Mouse (Mus musculus) layer of hippocampus, adult 8-10 months (tissue): ENCODE results near the gene Tsr1. TPM values are rescaled to one million over a fixed set of nuclear protein-coding genes. Genes with fewer than 3 reads are reported as not detected.

Experiments
- microRNA-seq, 2 experiments: library from miRNA; unstranded; fragments of <30 nt; microRNA quantifications; one replicate each; pipeline ENCODE4 v1.2.0; 2022
- total RNA-seq, 4 experiments: library from RNA; stranded (reverse); gene quantifications; 2 replicates each; pipeline ENCODE4 v1.2.4; 2022

Gene Tsr1
- total RNA-seq, 4 experiments from 2014 or later, result 33.1 to 38.4 (median 34.7) TPM

Small RNA genes lying within 50 kb of the gene (microRNA-seq; reads per million reads assigned to microRNA genes)
- 1.6 to 1.8 reads per million in 2 experiments for gene Mir6926

Other genes starting within 250 kb of the Tsr1 start
- 10 to 100 TPM; 71.1 to 78.3 (median 73.6) TPM for gene Cluh, start 248.6 kb upstream of the Tsr1 start, total RNA-seq
- gene Pafah1b1, start 173.4 kb upstream of the Tsr1 start, total RNA-seq, result 100 to 1,000 TPM; 310 to 407 (median 358) TPM
- gene Mettl16, start 127.2 kb upstream of the Tsr1 start, total RNA-seq, result 10 to 100 TPM; 23.4 to 33.0 (median 30.0) TPM
- 10 to 100 TPM; 33.0 to 41.6 (median 35.6) TPM for gene Mnt, start 67.2 kb upstream of the Tsr1 start, total RNA-seq
- 100 to 1,000 TPM in 1 of 4 experiments, 10 to 100 TPM in 3; 79.3 to 105 (median 92.2) TPM for gene Sgsm2, start 1.0 kb upstream of the Tsr1 start, total RNA-seq
- gene Smg6, start 27.8 kb downstream of the Tsr1 start, total RNA-seq, result 10 to 100 TPM; 32.4 to 38.8 (median 36.3) TPM
- 10 to 100 TPM; 73.6 to 85.6 (median 83.0) TPM for gene Srr, start 27.9 kb downstream of the Tsr1 start, total RNA-seq